Mouse (Mus musculus): ENCODE data around the gene Tmem131.

Tmem131 gene

GRCm38 (mm10) chr1:36943653-36944052, at the start of gene Tmem131:
Gene Tmem131 (minus strand): TSS chr1:36943666.
- no peak for DNase-seq

GRCm38 (mm10) chr1:36988561-36988960, 45.1 kb upstream of the Tmem131 start:
- peak; percentile 16 to 19 for DNase-seq

GRCm38 (mm10) chr1:36988161-36988560, 44.7 kb upstream of the Tmem131 start:
- DNase-seq: no peak

- peak in 1 of 2 experiments; percentile 32 for DNase-seq
Observed at GRCm38 (mm10) chr1:36987172-36988148, 44.0 kb upstream of the Tmem131 start.

DNA sequence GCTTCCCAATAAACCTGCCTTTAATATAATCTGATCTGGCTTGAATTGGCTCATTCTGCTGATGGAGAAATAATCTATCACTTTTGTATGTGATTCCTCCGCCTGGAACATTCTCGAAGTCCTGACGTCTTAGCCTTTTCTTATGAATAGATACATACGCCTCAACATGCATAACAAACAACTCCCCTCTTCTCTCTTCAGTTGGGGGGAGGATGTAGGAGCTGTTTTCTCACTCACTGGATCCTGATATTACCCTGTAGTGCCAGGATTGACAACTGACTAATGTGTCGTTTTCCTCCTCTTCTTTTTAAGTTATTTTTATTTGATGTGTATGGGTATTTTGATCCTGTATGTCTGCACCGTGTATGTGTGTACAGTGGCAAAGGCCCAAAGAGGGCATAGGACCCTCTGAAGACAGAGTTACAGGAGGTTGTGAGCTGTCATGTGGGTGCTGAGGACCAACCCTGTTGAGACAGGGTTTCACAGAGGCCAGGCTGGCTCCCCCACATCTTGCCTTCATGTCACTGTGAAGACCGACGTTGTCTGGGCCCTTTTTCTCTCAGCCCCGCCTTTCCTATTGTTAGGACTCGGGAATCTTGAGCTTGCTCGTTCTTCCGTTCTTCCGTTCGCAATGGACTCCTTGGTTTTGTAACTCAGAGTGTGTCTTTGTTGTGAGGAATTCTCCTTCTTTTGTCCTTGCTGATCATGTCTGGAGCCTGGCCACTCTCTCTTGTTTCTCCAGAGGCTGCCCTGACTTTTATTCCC, 43.1 kb upstream of the Tmem131 start:
- no peak for DNase-seq

GRCm38 (mm10) chr1:36985896-36986295, 42.4 kb upstream of the Tmem131 start:
- DNase-seq: no peak

GRCm38 (mm10) chr1:36984406-36984805, 40.9 kb upstream of the Tmem131 start:
- DNase-seq: no peak

- DNase-seq: no peak
Observed at GRCm38 (mm10) chr1:36983754-36984153, 40.3 kb upstream of the Tmem131 start.

GRCm38 (mm10) chr1:36982191-36982961, 38.9 kb upstream of the Tmem131 start:
- DNase-seq: no peak

GRCm38 (mm10) chr1:36976770-36977169, 33.3 kb upstream of the Tmem131 start:
- DNase-seq: no peak

DNA sequence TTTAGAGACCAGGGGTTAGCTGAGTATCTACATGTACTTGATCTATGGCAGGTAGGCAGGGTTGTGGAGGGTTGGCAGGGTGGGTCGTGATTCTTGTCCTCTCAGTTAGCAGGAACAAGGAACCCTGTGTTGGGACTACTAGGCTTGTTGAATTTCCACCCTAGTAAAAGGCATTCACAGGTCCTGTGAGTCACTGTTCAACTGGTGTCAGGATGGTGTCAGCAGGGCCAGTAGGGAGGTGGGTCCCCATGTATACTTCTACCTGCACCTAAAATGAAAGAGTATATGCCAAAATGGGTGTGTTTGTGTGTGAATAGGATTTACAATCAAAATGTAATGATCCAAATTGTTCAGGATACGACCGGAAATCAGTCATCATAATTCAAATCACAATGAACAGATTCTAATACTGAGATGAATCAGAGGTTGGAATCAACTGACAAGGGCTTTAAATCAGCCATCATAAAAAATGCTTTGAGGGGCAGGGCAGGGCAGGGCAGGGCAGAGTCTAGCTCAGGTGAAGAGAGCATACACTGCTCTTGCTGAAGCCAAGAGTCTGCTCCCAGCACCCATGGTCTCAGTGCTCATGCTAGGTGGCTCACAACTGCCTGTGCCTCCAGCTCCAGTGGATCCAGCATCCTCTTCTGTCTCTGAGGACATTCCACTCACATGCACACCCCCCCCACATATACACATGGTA, 27.6 kb upstream of the Tmem131 start:
- DNase-seq: no peak

DNA sequence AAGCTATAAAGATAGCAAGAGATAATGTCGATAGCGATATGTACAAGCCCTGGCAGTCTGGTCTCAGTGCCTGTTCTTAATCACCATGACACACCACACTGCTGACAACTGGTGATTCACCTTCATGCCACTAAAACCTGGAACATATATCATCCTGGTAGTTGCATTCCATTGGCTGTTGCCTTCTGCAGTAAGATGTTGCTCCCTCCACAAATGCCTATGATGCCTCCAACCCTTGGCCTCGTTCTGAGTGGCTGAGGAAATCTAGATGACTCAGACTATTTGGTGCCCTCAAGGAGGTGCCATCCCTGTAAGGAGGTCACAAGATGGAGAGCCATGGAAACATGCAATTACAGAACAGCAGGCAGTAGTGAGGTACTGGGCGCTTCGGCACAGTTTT, 22.4 kb upstream of the Tmem131 start:
- no peak for DNase-seq

- DNase-seq: no peak
Observed at GRCm38 (mm10) chr1:36962379-36963176, 19.1 kb upstream of the Tmem131 start.

GRCm38 (mm10) chr1:36960509-36961222, 17.2 kb upstream of the Tmem131 start:
- no peak for DNase-seq

GRCm38 (mm10) chr1:36949591-36950184, 6.2 kb upstream of the Tmem131 start:
- DNase-seq: no peak

- no peak for DNase-seq
Observed at GRCm38 (mm10) chr1:36947448-36947847, 4.0 kb upstream of the Tmem131 start.

DNA sequence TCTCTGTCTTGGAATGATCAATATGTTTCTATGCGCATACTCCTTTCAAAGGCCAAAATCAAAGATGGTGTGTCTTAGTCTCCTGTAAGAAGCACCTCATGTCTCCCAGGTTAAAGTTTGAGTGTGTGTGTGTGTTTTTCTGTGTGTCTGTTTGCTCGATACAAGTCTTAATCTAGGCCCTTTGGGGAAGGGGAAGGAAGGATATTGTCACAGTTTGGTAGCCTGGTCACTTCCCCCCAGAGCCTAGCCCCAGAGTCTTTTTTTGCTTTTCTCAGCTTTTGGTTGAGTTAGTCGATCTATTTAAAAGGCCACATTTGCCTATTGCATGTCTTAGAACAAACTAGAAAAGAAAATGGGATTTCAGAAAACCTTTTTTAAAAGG, 3.1 kb downstream of the Tmem131 start:
- no peak for DNase-seq

DNA sequence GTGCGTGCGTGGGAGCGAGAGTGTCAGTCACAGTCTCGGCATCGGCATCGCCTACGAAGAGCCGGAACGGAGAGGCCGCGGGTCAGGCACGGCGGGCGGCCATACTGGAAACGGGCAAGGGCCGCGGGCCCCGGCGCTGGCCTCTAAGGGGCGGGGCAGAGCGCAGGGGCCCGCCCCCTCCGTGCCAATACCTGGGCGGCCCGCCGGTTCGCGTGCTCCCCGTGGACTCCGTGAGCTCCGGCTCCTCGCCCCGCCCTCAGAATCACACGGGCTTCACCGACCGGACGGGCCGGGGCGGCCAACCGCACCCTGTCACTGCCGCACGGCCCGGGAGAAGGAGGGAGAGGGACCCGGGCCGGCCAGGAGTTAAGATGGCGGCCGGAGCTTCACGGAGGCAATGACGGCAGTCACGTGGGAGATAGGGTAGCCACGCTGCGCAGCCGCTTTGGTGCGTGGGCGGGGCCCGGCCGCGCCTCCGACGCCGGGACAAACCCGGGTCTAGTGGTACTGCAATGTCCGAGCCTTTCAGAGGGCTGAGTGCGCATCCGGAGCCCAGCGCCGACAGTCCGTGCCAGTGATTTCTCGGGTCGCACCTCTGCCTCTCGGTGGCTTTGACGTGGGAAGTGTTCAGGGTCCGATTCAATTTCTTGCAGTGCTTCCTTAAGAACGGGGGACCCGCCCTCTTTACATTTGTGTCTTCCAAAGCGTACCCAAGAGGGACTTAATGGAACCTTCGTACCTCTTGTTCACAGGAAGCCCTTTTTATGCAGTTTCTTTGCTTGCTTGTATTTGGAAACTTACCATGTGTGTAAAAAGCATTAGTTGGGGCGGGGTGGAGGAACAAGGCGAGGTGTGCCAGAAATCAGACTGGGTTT, 3.7 kb downstream of the Tmem131 start:
- peak; percentile 93 to 96 for DNase-seq

GRCm38 (mm10) chr1:36938801-36939286, 4.6 kb downstream of the Tmem131 start:
- DNase-seq: peak; percentile 53 to 73

Data from kidney, postnatal 4 days (tissue).